8 mouse cellular contexts compared by ENCODE assay signal in genomic region chr1:191277549-191278059, GRCm38 (mm10). TPM values are rescaled to one million over a fixed set of nuclear protein-coding genes. Genes with fewer than 3 reads are reported as not detected.
DNase-seq lines count a peak whose midpoint lies in the region; ATAC-seq and TF ChIP-seq lines count a peak whose summit lies in the region.
"Had no signal": no experiment of that assay in that cellular context is flagged by ENCODE, and none has a peak within 500 bp of the region (broad histone marks: within the 10 kb centered on the region; RNA-seq: fewer than 3 reads in every experiment).

No protein-coding gene starts in this region.

- no peak for TF ChIP-seq CTCF in MEL (IDR thresholded peaks at IDR 0.05 in 2 of 3, conservative IDR thresholded peaks at IDR 0.05 in 1 of 3; ENCODE audit: control insufficient read depth in 1 of 3, insufficient read depth in 1 of 3, low read depth in 2 of 3, low read length in 3 of 3, poor library complexity in 1 of 3, severe bottlenecking in 1 of 3)
- no peak for TF ChIP-seq CTCF in cerebellum, adult 2 months (IDR thresholded peaks at IDR 0.05; ENCODE audit: borderline replicate concordance, insufficient read depth, low read depth, low read length)

- H3K79me2 ChIP-seq in MEL (ENCODE audit: control insufficient read depth, insufficient read depth, low read length, poor library complexity), result no peaks in the 10 kb centered on the region

- no peak for TF ChIP-seq EP300 in MEL (IDR thresholded peaks at IDR 0.05; ENCODE audit: low read depth in 1 of 2, low read length in 2 of 2)

- H3K9me3 ChIP-seq in MEL (replicated peaks; ENCODE audit: insufficient read depth, low read length), result no peaks in the 10 kb centered on the region

- no peak for ATAC-seq in erythroid progenitor cell, adult 5-6 weeks (replicated peaks; ENCODE audit: low FRiP score, poor library complexity, severe bottlenecking)

- H3K4me3 ChIP-seq in MEL (ENCODE audit: control insufficient read depth in 1 of 2, insufficient read depth in 1 of 2, low read depth in 2 of 2, low read length in 2 of 2), result no peak overlapping the region
- H3K4me3 ChIP-seq in cerebellum, adult 2 months (replicated peaks; ENCODE audit: insufficient read depth, low read depth, low read length), result no peak overlapping the region

- H3K4me1 ChIP-seq in MEL (ENCODE audit: control insufficient read depth in 1 of 2, insufficient read depth in 2 of 2, low read length in 2 of 2), result no peaks in the 10 kb centered on the region
- H3K4me1 ChIP-seq in cerebellum, adult 2 months (ENCODE audit: control insufficient read depth, insufficient read depth, low read length), result no peaks in the 10 kb centered on the region

- H3K27me3 ChIP-seq in MEL (ENCODE audit: control insufficient read depth in 1 of 2, insufficient read depth in 2 of 2, low read length in 2 of 2), result peaks cover 0 to under 1% of the 10 kb centered on the region in 2 experiments; a peak in 2 of 4 replicates
- H3K27me3 ChIP-seq in cerebellum, adult 2 months (ENCODE audit: control insufficient read depth, insufficient read depth, low read length), result no peaks in the 10 kb centered on the region

- TF ChIP-seq RAD21 in MEL (IDR thresholded peaks at IDR 0.05; ENCODE audit: low read depth, low read length), result no peak

- no peak overlapping the region for H3K27ac ChIP-seq in MEL (ENCODE audit: control insufficient read depth, low read depth, low read length)
- H3K27ac ChIP-seq in cerebellum, adult 2 months (ENCODE audit: insufficient read depth, low read length), result no peak overlapping the region

- H3K36me3 ChIP-seq in MEL (ENCODE audit: control insufficient read depth in 1 of 2, insufficient read depth in 2 of 2, low read length in 2 of 2), result no peaks in the 10 kb centered on the region

- no peak for TF ChIP-seq POLR2A in MEL (IDR thresholded peaks at IDR 0.05; ENCODE audit: control insufficient read depth in 1 of 2, insufficient read depth in 1 of 2, low read depth in 1 of 2, low read length in 2 of 2, poor library complexity in 1 of 2)
- TF ChIP-seq POLR2A in cerebellum, adult 2 months (IDR thresholded peaks at IDR 0.05; ENCODE audit: borderline replicate concordance, insufficient read depth, low read length), result no peak

- WGBS in cerebellum, adult 2 months, result 78% methylated on average over 14 of the region's 14 CpGs

- DNase-seq in 3T3-L1 (ENCODE audit: low read depth, low spot score) (peak; percentile 67), MEL (ENCODE audit: low read depth, low spot score) (no peak)
- peak; percentile 67 to 78 for DNase-seq in kidney, adult 8-10 months
- DNase-seq in lung, postnatal 14 days, result peak; percentile 69
- no peak for DNase-seq in cerebellum, adult 2 months
- no peak for DNase-seq in cerebellum, postnatal 25 days
- DNase-seq: cerebellum, postnatal 14 days had no signal

- H3K9ac ChIP-seq in MEL (ENCODE audit: control insufficient read depth, low read depth, low read length, poor library complexity, severe bottlenecking), result no peak overlapping the region

TF ChIP-seq in MEL, 35 proteins besides CTCF, POLR2A, EP300 and RAD21:
- TF ChIP-seq KAT2A (conservative IDR thresholded peaks at IDR 0.05; ENCODE audit: low read depth, low read length) (no peak), ZNF384 (IDR thresholded peaks at IDR 0.05; ENCODE audit: low read depth, low read length) (no peak), CHD2 (IDR thresholded peaks at IDR 0.05; ENCODE audit: low read length) (no peak), SIN3A (IDR thresholded peaks at IDR 0.05; ENCODE audit: low read length) (no peak), MYB (IDR thresholded peaks at IDR 0.05; ENCODE audit: low read depth, low read length) (no peak), ETS1 (IDR thresholded peaks at IDR 0.05; ENCODE audit: low read depth, low read length) (peak; percentile 40; the same call in 1 of the 2 replicates), SMC3 (IDR thresholded peaks at IDR 0.05; ENCODE audit: low read depth, low read length) (no peak), POLR2AphosphoS5 (IDR thresholded peaks at IDR 0.05; ENCODE audit: borderline replicate concordance, low read depth, low read length) (no peak), UBTF (IDR thresholded peaks at IDR 0.05; ENCODE audit: borderline replicate concordance, insufficient read depth, low read depth, low read length) (no peak), TCF12 (IDR thresholded peaks at IDR 0.05; ENCODE audit: low read depth, low read length) (peak; percentile 17; the same call in 1 of the 2 replicates), JUND (IDR thresholded peaks at IDR 0.05; ENCODE audit: low read depth, low read length) (no peak), GABPA (IDR thresholded peaks at IDR 0.05; ENCODE audit: low read depth, low read length) (no peak), USF1 (IDR thresholded peaks at IDR 0.05; ENCODE audit: low read depth, low read length) (peak; percentile 73; the same call in 1 of the 2 replicates), MEF2A (IDR thresholded peaks at IDR 0.05; ENCODE audit: extremely low read depth, insufficient replicate concordance, low read depth, low read length, poor library complexity, severe bottlenecking) (no peak)

RNA-seq across cellular contexts. Expression of gene Nenf, which starts 40.4 kb away (rescaled TPM):
- total RNA-seq in MEL (2012; rRNA removed), result 43.3 and 53.2 TPM in 2 replicates
- 10 to 100 TPM in 1 of 2 experiments, not detected in 1; 49.4 TPM for polyA plus RNA-seq in MEL (2012; ENCODE audit: insufficient read depth in 1 of 2, insufficient read length in 2 of 2, low read depth in 1 of 2, low replicate concordance in 2 of 2, missing spikeins in 1 of 2)
- 26.4 and 47.6 TPM in 2 replicates for total RNA-seq in erythroid progenitor cell, adult 5-6 weeks (2015; ENCODE audit: low replicate concordance)
- total RNA-seq in erythroid progenitor cell, adult 5-6 weeks (2017; ENCODE audit: low replicate concordance), result 21.2 and 34.5 TPM in 2 replicates
- 150 and 156 TPM in 2 replicates for polyA plus RNA-seq in cerebellum, adult 2 months (2012; rRNA removed)

RNA-seq across cellular contexts. Expression of gene Tmem206, which starts 48.1 kb away (rescaled TPM):
- 12.4 and 14.3 TPM in 2 replicates for total RNA-seq in MEL (2012; rRNA removed)
- 10 to 100 TPM in 1 of 2 experiments, not detected in 1; 16.2 TPM for polyA plus RNA-seq in MEL (2012; ENCODE audit: insufficient read depth in 1 of 2, insufficient read length in 2 of 2, low read depth in 1 of 2, low replicate concordance in 2 of 2, missing spikeins in 1 of 2)
- total RNA-seq in erythroid progenitor cell, adult 5-6 weeks (2015; ENCODE audit: low replicate concordance), result 20.5 and 34.4 TPM in 2 replicates
- 15.7 and 22.9 TPM in 2 replicates for total RNA-seq in erythroid progenitor cell, adult 5-6 weeks (2017; ENCODE audit: low replicate concordance)
- polyA plus RNA-seq in cerebellum, adult 2 months (2012; rRNA removed), result 11.5 and 13.4 TPM in 2 replicates

RNA-seq across cellular contexts. Expression of gene Atf3, which starts 59.8 kb away (rescaled TPM):
- total RNA-seq in MEL (2012; rRNA removed), result 0.46 and 2.5 TPM in 2 replicates
- 1 to 10 TPM in 1 of 2 experiments, not detected in 1; 1.4 TPM for polyA plus RNA-seq in MEL (2012; ENCODE audit: insufficient read depth in 1 of 2, insufficient read length in 2 of 2, low read depth in 1 of 2, low replicate concordance in 2 of 2, missing spikeins in 1 of 2)
- total RNA-seq in erythroid progenitor cell, adult 5-6 weeks (2015; ENCODE audit: low replicate concordance), result 3.8 and 4.3 TPM in 2 replicates
- 1.2 and 16.5 TPM in 2 replicates for total RNA-seq in erythroid progenitor cell, adult 5-6 weeks (2017; ENCODE audit: low replicate concordance)
- polyA plus RNA-seq in cerebellum, adult 2 months (2012; rRNA removed), result 1.00 and 1.1 TPM in 2 replicates

Comparison
In these comparisons a context has a peak if more than half of its experiments do, and no peak if none do; other contexts are left out.
1. DNase-seq: peak in 3T3-L1 (single experiment), kidney, adult 8-10 months (2 of 2) and lung, postnatal 14 days (single experiment); none in MEL (single experiment), cerebellum, adult 2 months (0 of 2) and cerebellum, postnatal 25 days (0 of 2).